Mouse (Mus musculus) embryonic facial prominence, embryonic 10.5 days (tissue): ENCODE measurements at regions not wholly inside any gene's neighbourhood (a gene's known extent, or its start where the extent isn't known, plus 50 kb on each side); places are given as distances from the start of the nearest gene placed in this dataset.

Experiments
- DNase-seq: peaks from one replicate; pipeline ENCODE4 v3.0.0-alpha.2; 2017; ENCODE audit warnings: low spot score
- H3K27ac ChIP-seq: fragments of 300-500 bp; sonication (generic); replicated peaks from 2 replicates; pipeline ENCODE4 v1.5.1; 2016; ENCODE audit warnings: mild to moderate bottlenecking
- H3K27me3 ChIP-seq: fragments of 300-500 bp; sonication (generic); replicated peaks from 2 replicates; pipeline ENCODE4 v1.6.1; 2016; ENCODE audit warnings: low read depth, mild to moderate bottlenecking; ENCODE audit not compliant: poor library complexity, severe bottlenecking
- H3K36me3 ChIP-seq: fragments of 300-500 bp; sonication (generic); replicated peaks from 2 replicates; pipeline ENCODE4 v1.6.1; 2016; ENCODE audit warnings: mild to moderate bottlenecking, moderate library complexity
- H3K4me1 ChIP-seq: fragments of 300-500 bp; sonication (generic); 2 replicates; pipeline ENCODE4 v1.6.1; 2016
- H3K4me3 ChIP-seq: fragments of 300-500 bp; sonication (generic); 2 replicates; pipeline ENCODE4 v1.5.1; 2016; ENCODE audit warnings: mild to moderate bottlenecking, moderate library complexity
- H3K9me3 ChIP-seq: fragments of 300-500 bp; sonication (generic); 2 replicates; pipeline ENCODE4 v1.6.1; 2016; ENCODE audit warnings: mild to moderate bottlenecking
- WGBS: fragments of 180-500 bp; shearing (Covaris S2); methylation state at CpG from one replicate; pipeline ENCODE4 v1.1.7; 2016; 5-methylcytosine and 5-hydroxymethylcytosine counted together

DNA sequence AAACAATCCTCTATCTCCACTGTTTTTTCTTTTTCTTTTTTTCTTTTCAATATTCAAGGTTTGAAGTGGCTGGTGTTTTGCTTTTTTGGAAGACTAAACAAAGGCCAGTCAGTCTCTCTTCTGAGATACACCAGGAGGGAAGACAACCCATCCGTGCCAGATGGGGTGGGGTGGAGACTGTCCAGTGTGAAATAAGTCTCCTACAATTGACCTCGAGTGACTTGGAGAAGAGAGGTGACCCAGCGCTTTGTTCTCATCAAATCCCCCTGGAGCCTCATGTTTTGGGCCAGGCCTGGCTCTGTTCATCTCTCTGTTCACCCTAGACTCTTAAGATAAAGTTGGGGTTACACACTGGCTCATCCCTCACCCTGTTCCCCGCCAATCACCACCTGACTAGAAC lies 169.2 kb upstream of the Tbca start:
- Histone ChIP-seq H3K27me3 (peaks cover 6% of the 10 kb centered on the region; the same call in 1 of the 2 replicates), H3K36me3 (no peaks in the 10 kb centered on the region), H3K27ac (no peak overlapping the region), H3K9me3 (no peaks in the 10 kb centered on the region), H3K4me1 (no peaks in the 10 kb centered on the region), H3K4me3 (no peak overlapping the region)
- 56% methylated on average over 4 of the region's 4 CpGs for WGBS
- DNase-seq: no peak

DNA sequence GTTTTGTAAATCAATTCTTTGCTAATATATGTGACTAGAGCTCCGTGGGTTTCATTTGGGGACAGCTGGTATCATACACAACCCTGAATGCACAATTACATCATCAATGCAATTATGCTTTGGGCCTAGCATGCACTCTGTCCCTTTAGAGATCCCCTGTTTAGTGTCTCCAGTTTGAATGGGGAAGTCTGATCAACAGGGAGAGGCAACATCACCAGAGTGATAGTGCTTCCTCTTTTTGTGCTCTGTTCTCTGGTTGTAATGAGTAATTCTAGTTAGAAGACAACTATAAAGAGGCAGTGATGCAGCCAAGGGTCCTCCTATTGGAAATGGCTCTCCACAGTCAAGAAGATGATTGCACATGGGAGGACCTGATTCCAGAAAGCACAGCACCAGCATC lies 158.7 kb upstream of the Tbca start:
- Histone ChIP-seq H3K4me3 (no peak overlapping the region), H3K4me1 (no peaks in the 10 kb centered on the region), H3K27ac (no peak overlapping the region), H3K36me3 (no peaks in the 10 kb centered on the region), H3K9me3 (no peaks in the 10 kb centered on the region), H3K27me3 (peaks cover 3% of the 10 kb centered on the region; the same call in 1 of the 2 replicates)
- no peak for DNase-seq
- 79% methylated on average over 1 of the region's 1 CpGs for WGBS

DNA sequence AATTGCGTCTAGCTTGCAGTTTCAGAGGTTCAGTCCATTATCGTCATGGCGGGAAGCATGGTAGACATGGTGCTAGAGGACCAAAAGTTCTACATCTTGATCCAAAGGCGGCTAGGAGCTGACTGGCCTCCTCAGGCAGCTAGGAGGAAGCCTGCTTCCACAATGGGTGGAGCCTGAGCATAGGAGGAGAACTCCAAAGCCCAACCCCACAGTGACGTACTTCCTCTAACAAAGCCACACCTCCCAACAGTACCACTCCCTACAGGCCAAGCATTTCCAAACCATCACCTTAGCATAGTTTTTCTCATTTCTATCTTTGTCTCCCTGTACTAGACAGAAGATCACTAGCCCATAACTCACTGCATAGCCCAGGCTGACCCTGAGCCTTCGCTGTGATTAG lies 158.0 kb upstream of the Tbca start:
- H3K9me3 ChIP-seq: no peaks in the 10 kb centered on the region

DNA sequence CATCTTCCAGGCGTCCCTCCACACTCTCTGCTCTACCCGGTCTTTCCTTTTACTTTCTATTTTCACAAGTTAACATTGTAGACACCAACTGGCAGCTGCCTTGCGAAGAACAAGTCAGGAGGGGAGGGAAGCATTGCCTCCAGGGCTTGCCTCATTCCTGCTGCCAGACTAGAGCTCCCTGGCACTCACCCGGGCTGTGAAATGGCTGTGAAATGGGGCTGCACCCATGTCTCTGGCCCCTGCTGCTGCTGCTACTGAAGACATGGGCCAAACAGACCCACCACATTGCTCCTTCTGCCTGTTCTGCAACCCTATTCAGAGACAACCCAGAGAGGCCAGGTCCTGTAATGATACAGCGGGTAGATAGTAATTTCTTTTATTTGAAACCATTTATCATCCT lies 156.0 kb upstream of the Tbca start:
- H3K36me3 ChIP-seq: no peaks in the 10 kb centered on the region
- peaks cover 13% of the 10 kb centered on the region; the same call in 1 of the 2 replicates for H3K27me3 ChIP-seq
- no peak overlapping the region for H3K4me3 ChIP-seq
- H3K9me3 ChIP-seq: no peaks in the 10 kb centered on the region
- 52% methylated on average over 5 of the region's 5 CpGs for WGBS
- H3K27ac ChIP-seq: no peak overlapping the region
- no peaks in the 10 kb centered on the region for H3K4me1 ChIP-seq
- DNase-seq: no peak

More for the DNA sequence above, 158.0 kb upstream of the Tbca start:
- 95% methylated on average over 6 of the region's 6 CpGs for WGBS
- Histone ChIP-seq H3K4me3 (no peak overlapping the region), H3K27me3 (peaks cover 4% of the 10 kb centered on the region; the same call in 1 of the 2 replicates), H3K27ac (no peak overlapping the region), H3K36me3 (no peaks in the 10 kb centered on the region), H3K4me1 (no peaks in the 10 kb centered on the region)
- no peak for DNase-seq

DNA sequence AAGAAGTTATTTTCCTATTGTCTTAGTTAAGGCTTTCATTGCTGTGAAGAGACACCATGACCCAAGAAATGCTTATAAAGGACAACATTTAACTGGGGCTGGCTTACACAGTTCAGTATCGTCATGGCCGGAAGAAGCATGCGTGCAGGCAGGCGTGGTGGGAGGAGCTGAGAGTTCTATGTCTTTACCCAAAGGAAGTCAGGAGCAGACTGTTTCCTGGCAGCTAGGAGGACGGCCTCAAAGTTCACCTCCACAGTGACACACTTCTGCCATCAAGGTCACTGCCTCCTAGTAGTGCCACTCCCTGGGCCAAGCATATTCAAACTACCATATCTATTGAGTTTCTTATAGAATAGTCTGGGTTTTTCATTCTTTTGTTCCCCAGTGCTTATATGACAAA lies 148.4 kb upstream of the Tbca start:
- WGBS: 79% methylated on average over 5 of the region's 5 CpGs
- Histone ChIP-seq H3K4me1 (peaks cover 10% of the 10 kb centered on the region; the same call in 1 of the 2 replicates), H3K4me3 (no peak overlapping the region), H3K27ac (no peak overlapping the region), H3K27me3 (peaks cover 37% of the 10 kb centered on the region), H3K9me3 (no peaks in the 10 kb centered on the region), H3K36me3 (no peaks in the 10 kb centered on the region)
- no peak for DNase-seq

DNA sequence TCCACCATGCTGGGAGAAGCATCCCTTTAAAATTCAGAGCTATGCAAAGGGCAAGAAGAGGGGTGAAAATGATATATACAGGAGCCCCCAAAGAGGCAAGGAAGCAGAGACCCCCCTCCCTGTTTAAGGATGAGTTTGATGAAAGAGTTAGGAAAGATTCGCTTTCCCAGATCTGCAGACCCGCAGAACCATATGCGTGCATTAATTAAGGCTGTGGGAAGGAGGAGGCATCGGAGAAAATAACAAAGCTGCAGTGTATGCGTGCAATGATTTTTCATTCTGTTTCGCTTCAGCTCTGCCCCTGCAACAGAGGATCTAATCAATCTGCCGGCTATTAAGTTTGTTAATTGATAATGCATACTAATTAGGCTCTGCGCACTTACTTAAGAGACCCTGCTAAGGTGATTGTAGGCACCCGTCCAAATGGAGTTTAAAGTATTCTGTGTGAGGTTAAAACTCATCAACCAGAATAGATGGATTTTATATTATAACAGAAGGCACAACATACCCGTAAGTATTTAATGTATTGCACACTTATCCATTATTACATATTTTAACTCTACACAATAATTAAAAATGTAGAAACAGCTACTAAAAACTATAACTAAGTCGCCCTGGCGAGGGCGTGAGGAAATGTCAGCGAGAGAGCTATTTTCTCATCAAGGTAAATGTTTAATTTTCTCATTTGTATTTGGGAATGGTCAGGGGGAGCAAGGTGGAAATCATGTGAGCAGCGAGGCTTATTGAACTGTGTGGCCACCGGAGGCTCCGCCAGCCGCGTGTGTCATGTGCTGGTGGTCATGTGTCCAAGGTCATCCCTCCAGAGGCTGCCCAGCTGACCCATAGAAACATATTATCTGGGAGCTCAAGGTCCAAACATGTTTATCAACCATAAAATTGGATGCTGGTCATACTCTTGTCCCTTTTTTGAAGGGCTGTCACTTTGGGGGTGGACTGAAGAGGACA lies 143.2 kb upstream of the Tbca start:
- Histone ChIP-seq H3K4me3 (no peak overlapping the region), H3K9me3 (no peaks in the 10 kb centered on the region), H3K36me3 (no peaks in the 10 kb centered on the region), H3K27ac (no peak overlapping the region), H3K27me3 (peaks cover 51% of the 10 kb centered on the region), H3K4me1 (peaks cover 12% of the 10 kb centered on the region)
- no peak for DNase-seq
- WGBS: 70% methylated on average over 19 of the region's 19 CpGs

DNA sequence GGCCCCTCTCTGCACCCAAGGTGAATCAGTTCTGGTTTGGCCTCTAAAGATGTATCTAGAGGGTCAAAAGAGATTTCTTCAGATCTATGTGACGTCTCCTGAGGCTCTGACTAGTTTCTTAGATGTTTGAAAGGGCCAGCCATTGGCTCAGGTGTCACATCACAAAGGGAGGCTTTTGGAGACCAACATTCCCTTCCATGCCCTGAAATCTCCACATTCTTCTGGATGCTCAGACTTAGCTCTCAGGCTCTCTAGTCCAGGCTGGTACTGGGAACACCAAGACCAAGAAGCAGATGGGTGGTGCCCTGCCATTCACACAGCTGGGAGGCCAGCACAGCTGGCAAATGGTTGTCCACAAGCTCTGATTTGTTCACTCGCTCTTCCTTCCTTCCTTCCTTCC lies 142.4 kb upstream of the Tbca start:
- Histone ChIP-seq H3K4me3 (no peak overlapping the region), H3K27me3 (peaks cover 51% of the 10 kb centered on the region), H3K27ac (no peak overlapping the region), H3K9me3 (no peaks in the 10 kb centered on the region), H3K36me3 (no peaks in the 10 kb centered on the region), H3K4me1 (peaks cover 12% of the 10 kb centered on the region)
- WGBS: 70% methylated on average over 2 of the region's 2 CpGs
- no peak for DNase-seq

DNA sequence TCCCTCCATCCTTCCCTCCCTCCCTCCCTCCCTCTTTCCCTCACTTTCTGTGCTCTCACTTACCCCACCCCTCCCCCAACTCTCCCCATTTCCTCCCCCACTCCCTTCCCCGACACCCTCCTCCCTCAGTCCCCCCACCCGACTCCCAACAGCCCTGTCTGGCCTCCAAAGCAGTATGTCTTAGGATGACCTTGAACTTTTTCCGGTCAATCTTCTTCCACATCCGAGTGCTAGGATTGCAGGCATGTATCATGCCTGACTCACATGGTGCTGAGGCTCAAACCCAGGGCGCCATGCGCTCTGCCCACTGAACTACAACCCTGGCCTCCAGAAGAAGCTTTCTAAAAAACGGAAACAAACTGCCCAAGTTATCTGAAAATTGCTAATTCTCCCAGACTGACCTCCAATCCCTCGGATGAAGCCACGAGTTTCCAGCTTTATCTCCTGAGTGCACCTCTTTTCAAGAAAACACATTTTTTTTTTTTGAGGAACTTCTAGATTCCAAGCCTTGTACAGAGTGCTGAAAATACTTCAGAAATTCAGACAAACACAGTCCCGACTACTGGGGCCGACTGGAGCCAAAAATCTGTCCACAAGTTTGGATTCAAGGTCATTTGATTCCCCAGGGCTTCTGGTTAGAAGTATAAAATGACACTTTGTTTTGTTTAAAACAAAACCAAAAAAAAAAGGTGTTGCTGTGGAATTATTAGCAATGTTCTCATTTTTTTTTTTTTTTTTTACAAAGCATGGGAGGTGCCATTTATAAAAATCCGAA lies 141.7 kb upstream of the Tbca start:
- Histone ChIP-seq H3K27ac (no peak overlapping the region), H3K4me1 (peaks cover 12% of the 10 kb centered on the region), H3K9me3 (no peaks in the 10 kb centered on the region), H3K27me3 (peaks cover 51% of the 10 kb centered on the region), H3K36me3 (no peaks in the 10 kb centered on the region), H3K4me3 (no peak overlapping the region)
- no peak for DNase-seq
- WGBS: 65% methylated on average over 12 of the region's 12 CpGs

DNA sequence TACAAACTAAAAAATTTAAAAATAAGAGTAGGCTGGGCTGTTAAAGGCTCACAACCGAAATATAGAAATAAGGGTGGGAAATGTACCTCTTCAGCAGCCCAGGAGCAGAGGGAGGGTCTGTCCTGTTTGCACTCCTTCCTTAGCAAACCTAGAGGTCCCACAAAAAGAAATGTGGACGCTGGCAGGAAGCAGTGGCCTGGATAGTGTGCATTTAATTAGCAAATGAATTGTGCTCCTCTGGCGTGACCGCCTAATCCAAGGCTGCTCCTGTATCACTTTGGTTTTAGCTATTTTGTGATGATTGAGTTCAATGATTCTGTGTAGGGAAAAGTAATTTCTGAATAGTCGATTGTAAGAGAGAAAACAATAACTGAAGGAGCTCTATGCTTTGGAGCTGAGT lies 141.1 kb upstream of the Tbca start:
- Histone ChIP-seq H3K4me3 (no peak overlapping the region), H3K27me3 (peaks cover 45% of the 10 kb centered on the region), H3K27ac (no peak overlapping the region), H3K36me3 (no peaks in the 10 kb centered on the region), H3K4me1 (peaks cover 12% of the 10 kb centered on the region), H3K9me3 (no peaks in the 10 kb centered on the region)
- 34% methylated on average over 5 of the region's 5 CpGs for WGBS
- DNase-seq: no peak

DNA sequence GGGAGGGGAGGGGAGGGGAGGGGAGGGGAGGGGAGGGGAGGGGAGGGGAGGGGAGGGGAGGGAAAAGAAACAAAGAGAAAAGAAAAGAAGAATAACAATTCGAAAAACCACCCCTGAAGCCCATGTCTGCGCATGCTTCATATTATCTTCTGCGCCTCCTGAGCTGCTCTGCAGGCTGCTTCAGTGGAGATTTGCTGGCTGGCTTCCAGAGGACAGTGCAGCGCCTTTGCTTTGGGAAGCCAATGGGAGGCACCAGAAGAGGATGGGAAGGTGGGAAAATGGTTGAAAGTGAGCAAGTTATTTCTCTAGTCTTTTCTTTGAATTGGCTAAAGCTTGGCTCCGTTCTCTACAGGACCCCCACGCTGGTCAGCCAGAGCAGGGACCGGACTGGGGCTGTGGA lies 137.8 kb upstream of the Tbca start:
- peaks cover 8% of the 10 kb centered on the region for H3K4me1 ChIP-seq
- no peak overlapping the region for H3K27ac ChIP-seq
- no peaks in the 10 kb centered on the region for H3K9me3 ChIP-seq
- WGBS: 73% methylated on average over 7 of the region's 7 CpGs
- H3K27me3 ChIP-seq: peaks cover 19% of the 10 kb centered on the region
- H3K4me3 ChIP-seq: no peak overlapping the region
- DNase-seq: no peak
- no peaks in the 10 kb centered on the region for H3K36me3 ChIP-seq

DNA sequence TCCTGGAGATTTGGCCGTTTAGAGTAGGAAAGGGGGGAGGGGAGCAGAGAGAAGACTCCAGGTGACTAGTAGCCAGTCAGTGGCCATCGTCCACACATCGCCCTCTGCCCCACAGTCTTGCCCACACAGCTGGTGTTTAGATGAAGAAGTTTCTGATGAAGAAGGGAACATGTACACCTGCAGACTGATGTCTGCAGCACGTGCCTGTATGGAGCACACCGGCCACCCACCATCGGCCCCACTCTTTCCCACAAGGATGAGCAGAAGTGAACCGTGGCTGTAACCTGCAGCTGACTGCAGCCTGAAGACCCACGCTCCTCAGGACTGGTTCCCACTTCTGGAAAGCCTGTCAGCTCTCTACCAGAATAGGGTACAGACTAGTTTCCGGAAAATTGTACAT lies 121.1 kb upstream of the Tbca start:
- Histone ChIP-seq H3K27ac (no peak overlapping the region), H3K4me3 (no peak overlapping the region), H3K4me1 (peaks cover 4% of the 10 kb centered on the region; the same call in 1 of the 2 replicates), H3K27me3 (peaks cover 53% of the 10 kb centered on the region), H3K36me3 (no peaks in the 10 kb centered on the region), H3K9me3 (no peaks in the 10 kb centered on the region)
- no peak for DNase-seq
- 81% methylated on average over 9 of the region's 9 CpGs for WGBS

DNA sequence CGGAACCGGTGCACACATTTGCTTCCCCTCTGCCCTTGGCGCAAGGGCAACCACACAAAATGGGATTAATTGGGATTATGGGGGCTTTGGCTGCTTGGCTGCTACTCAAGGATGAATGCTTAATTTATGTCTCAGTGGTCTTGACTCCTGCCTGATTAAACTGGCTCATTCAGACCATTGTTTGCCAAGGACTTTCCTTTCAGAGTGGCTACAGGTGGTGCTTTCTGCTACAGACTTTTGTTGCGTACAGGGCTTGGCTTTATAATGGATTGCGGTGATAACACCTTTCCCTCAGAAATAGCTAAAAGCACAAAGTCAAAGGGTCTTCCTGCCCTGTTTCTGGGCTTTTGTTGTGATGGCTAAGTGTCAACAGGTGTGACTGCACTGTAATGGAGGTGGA lies 120.4 kb upstream of the Tbca start:
- no peak for DNase-seq
- Histone ChIP-seq H3K27ac (no peak overlapping the region), H3K4me1 (peaks cover 4% of the 10 kb centered on the region; the same call in 1 of the 2 replicates), H3K27me3 (peaks cover 60% of the 10 kb centered on the region), H3K4me3 (no peak overlapping the region), H3K9me3 (no peaks in the 10 kb centered on the region), H3K36me3 (no peaks in the 10 kb centered on the region)
- WGBS: 37% methylated on average over 5 of the region's 5 CpGs
